Mouse (Mus musculus) megakaryocyte-erythroid progenitor cell, adult 5-6 weeks (primary cell): ENCODE measurements around the gene Rcan2. TPM values are rescaled to one million over a fixed set of nuclear protein-coding genes. Genes with fewer than 3 reads are reported as not detected.

Experiments
- ATAC-seq: replicated peaks from 2 replicates; pipeline ENCODE4 v1.8.0; 2016; ENCODE audit warnings: mild to moderate bottlenecking, inconsistent platforms; ENCODE audit not compliant: severe bottlenecking, poor library complexity, low FRiP score, low TSS enrichment
- total RNA-seq, 2 experiments: library from RNA; stranded (forward) in 1 of 2; stranded (reverse) in 1 of 2; fragments of 200-1000, 215-1000 nt in 1 of 2; fragments of >200 nt in 1 of 2; fragmentation: Nextera tagmentation in 1 of 2; gene quantifications; 2 replicates each; pipeline ENCODE4 v1.2.3; 2014 to 2017

Gene Rcan2
- total RNA-seq (2014; fragmentation: Nextera tagmentation), result not detected in 2 replicates
- not detected in 2 replicates for total RNA-seq (2017)

DNA sequence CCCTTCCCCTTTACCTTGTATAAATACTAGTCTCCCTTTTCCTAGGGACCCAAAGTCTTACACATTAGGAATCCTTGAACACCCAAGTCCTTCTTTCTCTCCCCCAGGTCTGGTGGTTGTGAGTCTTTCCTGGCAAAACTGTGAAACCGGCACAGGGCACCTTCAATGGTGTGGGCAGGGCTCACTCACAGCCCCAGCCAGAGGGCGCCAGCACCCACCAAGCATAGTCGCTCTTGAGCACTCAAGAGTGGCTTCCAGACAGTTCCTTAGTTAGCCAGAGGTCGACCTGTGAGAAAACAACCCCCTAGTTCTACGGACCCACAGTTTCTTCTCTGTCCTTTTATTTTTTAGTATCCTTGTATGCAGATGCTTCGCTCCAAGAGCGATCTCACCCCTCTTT lies at the start of gene Rcan2:
Rcan2 (plus strand) TSS at position 275 of the 400 bp plus-strand sequence.
- ATAC-seq, result peak; percentile 95

DNA sequence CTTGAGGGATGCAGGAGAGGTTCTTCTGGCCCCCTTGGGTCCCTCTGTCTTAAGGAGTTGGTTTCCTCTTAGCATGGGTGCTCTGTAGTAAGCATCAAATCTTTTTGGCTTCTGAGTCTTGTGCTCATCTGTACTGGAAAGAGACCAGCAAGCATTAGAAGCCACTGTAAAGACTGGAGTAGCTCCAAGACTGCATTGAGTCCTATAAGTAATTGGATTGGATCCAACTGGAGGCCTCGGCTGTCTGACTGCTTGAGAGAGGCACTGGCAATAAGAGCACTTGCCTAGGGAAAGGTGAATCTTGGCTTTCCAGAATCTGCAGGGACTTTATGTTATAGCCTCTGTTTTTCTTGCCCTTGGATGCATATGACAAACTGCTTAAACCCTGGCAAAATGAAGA lies 48.3 kb upstream of the Rcan2 start:
- no peak for ATAC-seq

DNA sequence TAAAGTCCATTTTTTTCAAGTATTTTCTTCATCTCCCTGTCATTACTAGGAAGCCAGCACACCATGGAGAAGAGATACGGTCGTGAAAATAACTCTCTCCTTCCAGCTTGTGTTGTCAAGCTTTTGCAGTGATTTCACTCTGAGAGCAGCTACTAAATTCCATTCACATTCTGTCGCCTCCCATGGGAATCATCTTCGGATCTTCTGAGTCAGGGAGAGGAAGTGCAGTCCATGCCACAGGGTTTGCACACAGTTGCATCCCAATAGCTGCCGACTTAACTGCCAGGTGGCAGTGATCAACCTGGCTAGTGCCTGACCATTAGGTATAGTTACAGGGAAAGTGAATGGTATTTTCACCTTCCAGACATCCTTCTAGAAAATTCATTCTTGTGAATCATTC lies 46.5 kb upstream of the Rcan2 start:
- ATAC-seq, result no peak

DNA sequence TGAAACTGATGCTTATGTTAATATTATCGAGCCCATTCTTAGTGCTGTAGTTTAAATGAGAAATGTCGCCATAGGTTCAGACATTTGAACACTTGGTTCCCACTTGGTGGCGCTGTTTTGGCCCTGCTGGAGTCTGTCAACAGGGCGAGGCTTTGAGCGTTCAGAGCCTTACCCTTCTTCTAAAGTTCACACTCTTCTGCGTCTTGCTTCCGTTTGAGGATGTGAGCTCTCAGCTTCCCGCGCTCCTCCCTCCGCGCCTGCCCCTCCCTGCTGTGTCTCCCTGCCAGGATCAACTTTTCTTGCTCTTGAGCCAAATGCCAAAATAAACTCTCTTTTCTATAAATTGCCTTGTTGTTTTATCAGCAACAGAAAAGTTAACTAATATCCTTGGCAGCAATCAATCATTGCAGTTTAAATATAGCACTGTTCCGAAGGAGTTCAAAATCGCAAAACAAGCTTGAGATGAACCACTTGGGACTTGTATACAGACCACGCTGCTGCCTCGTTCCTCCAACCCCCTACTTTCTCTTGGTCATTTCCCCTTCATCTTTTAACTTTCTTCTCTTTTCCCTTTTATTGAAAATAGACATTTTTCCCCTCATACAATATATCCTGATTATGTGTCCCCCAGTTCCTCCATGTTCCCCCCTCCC lies 42.4 kb upstream of the Rcan2 start:
- ATAC-seq, result no peak

DNA sequence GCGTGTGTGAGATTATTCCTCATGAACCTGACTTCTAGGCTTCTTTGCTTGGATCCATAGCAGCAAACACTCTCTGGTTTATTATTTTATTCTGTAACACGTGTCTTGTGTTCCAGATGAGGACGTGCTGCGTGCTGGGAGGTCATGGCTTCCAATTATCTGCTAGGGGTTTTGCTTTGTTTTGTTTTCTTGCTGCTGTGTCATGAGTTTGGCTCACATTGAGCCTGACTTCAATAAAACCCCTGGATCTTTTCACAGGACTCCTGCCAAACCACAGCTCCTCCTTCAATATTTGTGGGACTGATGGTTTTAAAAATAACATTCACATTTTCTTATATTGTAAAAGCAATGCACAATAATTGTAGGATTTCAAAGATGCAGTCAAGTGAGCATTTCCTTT lies 16.6 kb upstream of the Rcan2 start:
- ATAC-seq, result no peak

DNA sequence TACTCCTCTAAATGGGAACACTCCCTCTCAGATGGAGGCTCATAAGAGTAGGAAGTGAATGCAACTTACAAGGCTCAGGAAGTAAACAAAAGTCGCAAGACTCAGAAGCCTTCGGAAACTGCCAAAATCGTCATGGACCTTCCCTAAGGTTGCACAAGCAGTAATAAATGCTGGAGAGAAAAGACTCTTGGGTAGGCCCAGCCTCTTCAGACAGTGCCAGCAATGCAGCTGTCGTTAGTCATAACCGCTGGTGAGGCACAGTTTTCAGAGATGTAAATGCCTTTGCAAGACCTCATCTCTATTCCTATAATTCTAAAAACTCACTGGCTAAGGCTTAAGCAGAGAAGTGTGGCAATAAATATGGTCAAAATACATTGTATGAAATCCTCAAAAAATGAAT lies 12.9 kb upstream of the Rcan2 start:
- ATAC-seq, result no peak

DNA sequence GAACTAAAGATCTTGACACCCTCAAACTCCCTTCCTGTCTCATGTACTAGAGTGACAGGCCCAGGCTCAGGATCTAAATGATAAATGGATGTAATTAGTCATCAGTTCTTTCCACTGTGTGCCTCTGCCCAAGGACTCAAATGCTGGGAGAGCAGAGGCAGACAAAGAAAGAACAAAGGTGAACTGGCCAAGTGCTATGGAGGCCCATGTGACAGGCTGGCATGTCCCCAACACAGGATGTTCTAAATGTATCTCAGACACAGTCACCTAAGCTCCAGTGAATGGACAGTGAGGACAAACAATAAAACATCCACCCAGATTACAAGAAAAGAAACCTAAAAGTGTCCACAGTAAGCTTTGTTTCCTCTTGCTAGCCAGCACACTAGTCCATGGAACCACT lies 11.8 kb upstream of the Rcan2 start:
- ATAC-seq, result no peak

DNA sequence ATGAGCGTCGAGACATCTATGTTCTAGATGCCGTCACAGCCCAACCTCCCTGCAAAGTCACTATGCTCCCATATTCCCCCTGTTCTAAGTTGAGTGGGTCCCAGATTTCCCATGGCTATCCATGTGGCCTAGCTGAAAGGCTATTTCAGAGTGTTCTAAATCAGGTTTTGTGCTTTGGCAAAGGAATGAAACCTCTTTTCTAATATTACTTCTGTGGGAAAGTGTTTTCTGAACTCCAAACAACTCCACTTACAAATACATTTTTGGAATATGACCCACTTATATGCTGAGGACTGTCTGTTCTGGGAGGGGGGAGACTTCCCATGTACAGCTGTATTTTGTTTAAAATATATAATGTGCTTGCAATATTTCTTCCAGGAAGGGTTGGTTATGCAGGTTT lies 9.4 kb upstream of the Rcan2 start:
- ATAC-seq, result no peak

DNA sequence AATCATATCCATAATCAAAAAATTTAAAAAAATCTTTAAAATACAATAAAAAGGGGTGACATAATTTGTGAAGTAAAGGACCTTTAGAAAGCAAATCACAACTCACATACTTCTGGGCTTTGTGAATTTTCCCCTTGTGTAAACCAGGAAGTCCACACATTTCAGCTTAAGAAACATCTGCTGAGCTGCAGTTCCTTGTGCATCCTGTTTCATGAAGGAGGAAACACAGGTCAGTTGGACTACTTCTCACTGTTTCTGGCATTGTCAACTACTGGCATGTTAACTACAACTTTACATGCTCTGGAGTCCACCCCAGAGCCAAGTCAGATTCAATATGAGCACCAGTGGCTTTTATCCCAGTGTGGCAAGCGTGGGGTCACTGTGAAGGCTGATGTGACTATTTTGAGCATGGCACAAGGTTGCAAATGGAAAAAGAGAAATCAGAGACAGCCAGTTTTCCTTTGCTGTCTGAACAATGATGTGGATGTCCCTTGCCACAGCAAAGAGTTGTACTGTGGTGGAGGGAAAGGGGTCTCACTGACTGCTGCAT lies 6.3 kb upstream of the Rcan2 start:
- no peak for ATAC-seq

DNA sequence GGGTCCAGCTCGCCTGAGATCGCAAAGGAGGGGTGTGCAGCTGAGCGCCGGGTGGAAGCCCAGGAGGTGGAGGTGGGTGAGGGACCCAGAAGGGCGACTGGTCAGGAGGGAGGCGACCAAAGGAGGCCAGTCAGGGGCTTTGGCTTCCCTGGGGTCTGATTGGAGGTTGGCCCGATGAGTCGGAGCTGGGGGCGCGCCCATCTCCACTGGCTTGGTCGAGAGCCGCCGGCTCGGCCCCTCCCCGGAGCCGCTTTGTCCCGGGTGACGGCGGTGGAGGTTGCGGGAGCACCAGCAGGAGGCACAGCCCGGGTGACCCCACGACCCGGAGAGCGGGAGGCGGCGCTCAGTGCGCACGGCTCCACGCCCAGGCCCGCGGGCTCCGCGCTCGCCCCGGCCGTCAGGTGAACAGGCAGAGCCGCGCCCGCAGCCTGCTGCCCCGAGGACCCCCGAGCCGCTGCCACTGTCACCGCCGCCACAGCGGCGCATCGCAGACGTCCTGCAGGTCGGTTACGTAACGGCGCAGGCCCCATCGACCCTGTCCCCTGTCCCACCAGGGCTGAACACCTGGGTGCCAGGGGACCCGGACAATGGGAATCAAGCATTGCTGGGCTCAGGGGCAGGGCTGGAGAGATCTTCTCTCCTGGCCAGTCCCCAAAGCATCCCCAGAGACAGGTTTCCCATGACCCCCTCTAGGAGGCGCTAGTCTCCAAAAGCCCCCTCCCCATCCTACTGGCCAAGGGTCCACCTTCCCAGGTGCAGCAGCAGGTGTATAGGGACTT lies 633 bp downstream of the Rcan2 start:
- ATAC-seq, result peak; percentile 41; the same call in 1 of the 2 replicates

DNA sequence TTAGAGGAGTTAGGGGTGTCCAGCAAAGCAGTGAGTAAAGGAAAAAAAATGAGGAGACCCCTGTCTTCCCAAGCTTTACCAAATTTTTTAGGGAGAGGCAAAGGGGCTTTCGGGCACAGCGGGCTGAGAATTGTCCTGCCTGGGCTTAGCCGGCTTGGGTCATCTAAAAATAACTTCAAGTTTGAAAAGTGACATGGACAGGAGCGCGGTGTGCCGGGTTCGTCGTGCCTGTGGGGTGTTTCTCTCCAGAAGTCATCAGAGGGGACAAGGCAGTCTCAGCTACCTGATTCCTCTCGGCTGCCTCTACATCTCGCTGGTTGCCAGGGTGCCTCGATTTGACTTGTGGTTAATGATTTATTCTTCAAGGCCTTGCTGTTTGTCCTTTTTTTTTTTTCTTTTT lies 1.3 kb downstream of the Rcan2 start:
- ATAC-seq, result no peak

DNA sequence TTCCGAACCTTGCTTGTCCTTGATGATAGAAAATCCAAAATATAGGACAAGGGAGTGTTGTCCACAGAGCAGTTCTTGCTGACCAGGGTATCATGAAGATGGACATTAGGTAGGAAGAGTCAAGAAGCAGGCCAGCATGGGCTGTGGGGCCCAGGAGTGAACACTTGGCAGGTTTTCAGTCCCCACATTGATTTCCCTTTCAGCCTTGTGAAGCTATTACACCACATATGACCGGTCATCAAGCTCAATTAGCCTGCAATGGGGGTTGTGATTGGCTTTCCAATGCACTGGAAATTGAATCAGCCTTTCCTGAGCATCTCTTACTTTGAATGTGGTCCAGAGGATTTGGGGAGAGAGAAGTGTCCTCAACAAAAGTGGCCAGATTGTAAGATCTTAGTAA lies 2.0 kb downstream of the Rcan2 start:
- ATAC-seq, result no peak

DNA sequence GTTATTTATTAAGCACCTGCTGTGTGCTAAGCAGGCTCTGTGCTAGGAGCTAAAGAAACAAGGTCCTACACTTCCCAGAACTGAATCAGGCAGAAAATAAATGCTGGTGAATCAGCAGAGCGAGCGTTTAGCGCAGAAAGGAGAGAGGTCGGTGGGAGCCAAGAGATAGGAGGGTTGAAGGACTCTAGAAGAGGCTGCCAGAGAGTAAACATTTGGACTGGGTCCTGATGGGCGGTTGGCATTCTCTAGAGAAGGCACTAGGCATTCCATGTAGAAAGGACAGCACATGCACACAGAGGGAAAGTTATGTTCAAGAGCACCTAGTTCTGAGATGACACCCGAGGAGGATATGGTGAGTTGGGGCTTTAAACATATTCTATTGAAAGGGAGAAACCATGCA lies 2.6 kb downstream of the Rcan2 start:
- ATAC-seq, result no peak

DNA sequence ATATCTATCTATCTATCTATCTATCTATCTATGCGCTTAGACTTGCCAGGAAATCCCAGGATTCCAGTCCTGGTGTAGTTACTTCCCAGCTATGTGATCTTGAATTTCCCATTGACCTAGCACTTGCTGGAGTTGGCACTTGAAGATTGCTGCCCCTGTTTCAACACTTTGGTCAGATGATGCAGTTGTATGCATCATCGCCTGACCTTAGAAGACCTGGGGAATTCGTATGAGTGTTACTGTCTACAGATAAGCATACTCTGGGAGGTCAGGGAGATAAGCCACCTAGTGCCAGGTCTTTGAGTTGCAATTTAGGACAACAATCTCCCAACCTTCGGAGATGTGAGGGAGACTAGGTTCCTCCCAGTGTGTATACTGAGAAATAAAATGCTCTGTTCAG lies 5.7 kb downstream of the Rcan2 start:
- ATAC-seq, result no peak

DNA sequence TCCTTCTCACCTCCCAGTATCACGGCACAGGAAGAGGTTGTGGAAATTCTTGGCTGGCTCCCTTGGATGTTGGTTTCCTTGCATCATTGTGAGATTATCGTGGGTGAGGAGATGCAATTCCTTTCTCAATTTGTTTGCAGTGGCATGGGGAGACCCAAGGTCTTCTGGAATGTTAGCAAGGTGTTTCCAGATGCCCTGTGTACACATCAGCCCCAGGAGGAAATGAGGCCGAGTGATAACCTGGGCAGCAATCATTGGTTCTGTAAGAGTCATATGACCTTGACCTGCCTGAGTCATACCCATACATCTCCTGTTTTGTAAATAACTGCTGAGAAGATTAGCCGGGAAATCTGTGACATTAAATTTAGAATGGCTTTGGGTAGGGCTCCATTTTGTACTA lies 10.3 kb downstream of the Rcan2 start:
- no peak for ATAC-seq

DNA sequence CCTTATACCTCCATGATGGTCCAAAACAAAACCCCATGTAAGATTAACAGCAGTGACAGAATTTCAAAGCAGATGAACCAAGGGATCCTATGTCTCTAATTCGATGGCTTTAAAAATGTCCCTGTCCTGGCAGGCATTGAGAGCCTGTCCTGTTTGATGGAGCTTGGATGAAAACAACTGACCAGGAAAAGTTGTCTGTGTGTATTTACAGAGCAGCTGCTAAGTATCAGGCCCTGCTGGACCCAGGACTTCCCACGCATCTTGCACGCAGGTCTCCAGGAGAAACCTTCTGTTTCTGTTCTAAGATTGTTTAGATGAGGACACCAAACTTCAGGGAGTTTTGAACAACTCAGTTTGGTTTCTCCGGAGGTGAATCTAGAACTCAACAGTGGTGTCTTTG lies 14.2 kb downstream of the Rcan2 start:
- ATAC-seq, result no peak

DNA sequence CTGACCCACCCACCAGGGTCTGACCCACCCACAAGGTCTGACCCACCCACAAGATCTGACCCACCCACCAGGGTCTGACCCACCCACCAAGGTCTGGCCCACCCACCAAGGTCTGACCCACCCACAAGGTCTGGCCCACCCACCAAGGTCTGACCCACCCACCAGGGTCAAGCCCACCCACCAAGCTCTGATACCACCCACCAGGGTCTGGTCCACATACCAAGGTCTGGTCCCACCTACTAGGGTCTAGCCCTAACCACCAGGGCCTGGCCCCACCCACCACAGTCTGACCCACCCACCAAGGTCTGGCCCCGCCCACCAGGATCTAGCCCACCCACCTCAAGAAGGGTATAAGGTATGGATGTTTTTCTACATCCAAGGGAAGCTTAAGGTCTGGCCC lies 15.3 kb downstream of the Rcan2 start:
- ATAC-seq, result no peak

DNA sequence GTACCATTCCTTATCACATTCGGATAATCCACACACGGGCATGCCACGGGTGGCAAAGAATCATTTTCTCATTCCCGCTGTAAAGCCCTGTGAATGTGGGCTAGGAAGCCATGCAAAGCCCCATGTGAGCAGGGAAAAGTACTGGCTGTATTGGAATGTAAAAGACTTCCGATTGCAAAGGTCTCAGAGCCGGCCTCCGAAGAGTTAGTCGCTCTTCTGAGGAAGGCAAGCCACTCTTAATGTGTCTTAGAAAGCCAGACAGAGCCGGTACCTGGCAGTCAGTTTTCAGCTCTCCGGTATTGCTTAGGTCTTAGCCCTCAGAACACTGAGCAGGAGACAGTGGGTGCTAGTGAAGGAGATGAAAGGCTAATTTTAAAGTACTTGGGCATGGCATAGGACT lies 16.0 kb downstream of the Rcan2 start:
- ATAC-seq, result no peak

DNA sequence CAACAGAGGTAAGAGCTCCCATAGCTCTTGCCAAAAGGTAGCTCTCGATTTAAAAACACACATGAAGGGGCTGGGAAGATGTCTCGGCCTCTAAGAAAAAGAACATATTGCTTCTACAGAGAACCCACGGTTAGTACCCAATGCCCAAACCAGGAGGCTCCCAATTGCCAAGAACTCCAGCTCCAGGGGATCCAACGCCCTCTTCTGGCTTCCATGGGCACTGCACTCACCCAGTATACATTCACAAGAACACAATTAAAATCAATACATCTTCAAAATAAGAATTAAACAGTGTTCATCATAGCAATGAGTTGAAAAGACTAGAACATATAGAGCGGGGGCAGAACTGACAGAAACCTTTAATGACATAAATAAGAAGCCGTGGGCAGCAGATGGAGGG lies 17.2 kb downstream of the Rcan2 start:
- ATAC-seq, result no peak

DNA sequence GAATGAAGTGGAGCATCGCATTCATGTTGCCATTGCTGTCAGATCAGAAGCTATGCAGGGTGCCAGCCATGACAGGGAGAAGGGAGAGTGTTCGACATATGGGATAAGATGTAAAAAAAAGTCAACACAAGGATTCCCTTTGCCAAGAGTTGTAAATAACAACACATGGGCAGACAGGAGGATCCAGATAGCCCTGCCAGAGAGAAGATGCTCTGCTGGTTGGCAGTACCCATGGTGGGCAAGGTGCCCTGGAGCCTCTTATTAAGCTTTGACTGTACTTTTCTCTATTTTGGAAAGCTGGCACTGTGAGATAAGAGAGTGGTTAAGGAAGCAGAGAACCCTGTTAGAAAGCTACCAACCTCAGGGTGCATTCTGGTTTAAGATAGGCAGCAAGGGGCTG lies 19.8 kb downstream of the Rcan2 start:
- peak; percentile 86 for ATAC-seq

DNA sequence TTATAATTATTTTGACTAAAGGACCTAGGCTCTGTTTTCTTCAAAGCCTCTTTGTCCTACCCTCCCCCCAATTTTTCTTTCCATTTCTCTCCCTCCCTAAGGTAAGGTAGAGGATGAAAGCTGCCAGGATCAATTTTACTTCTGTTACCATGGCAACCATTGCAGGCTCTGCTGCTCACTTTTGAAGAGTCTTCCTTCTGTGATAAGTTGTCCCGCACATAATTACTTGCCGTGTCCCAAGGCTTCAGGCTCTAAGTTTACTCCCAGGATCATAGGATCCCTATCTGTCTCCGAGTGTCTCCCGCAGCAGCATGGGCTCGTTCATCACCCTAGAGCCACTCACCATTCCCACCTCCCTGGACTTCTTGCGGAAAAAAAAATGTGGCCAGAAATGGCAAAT lies 21.1 kb downstream of the Rcan2 start:
- ATAC-seq, result no peak
